Mouse (Mus musculus) cortical plate, adult 2 months (tissue): ENCODE measurements around the gene Kif16b.

ENCODE experiments used
- CTCF ChIP-seq: fragments of 200-500 bp; IDR thresholded peaks from 2 replicates; pipeline ENCODE4 v1.5.1; 2011; ENCODE audit warnings: mild to moderate bottlenecking, control low read depth, low read length; ENCODE audit not compliant: insufficient read depth; ENCODE audit errors: extremely low read depth
- POLR2A ChIP-seq: fragments of 200-500 bp; IDR thresholded peaks from 2 replicates; pipeline ENCODE4 v1.6.1; 2011; ENCODE audit warnings: mild to moderate bottlenecking, low read length, control low read depth; ENCODE audit not compliant: insufficient read depth; ENCODE audit errors: extremely low read depth

- TF ChIP-seq CTCF (no peak), POLR2A (no peak)
Measured at GRCm38 (mm10) chr2:142724215-142725001, 176.9 kb downstream of the Kif16b start.
